In genomic region chr2:135869637-135870036, GRCm38 (mm10) we compare ENCODE assay signal across 21 mouse cellular contexts.
"Had no signal": no experiment of that assay in that cellular context is flagged by ENCODE, and none has a peak within 500 bp of the region (broad histone marks: within the 10 kb centered on the region; RNA-seq: fewer than 3 reads in every experiment).

No protein-coding gene starts in this region.

- H3K9ac ChIP-seq: liver, embryonic 13.5 days; liver, embryonic 15.5 days; liver, postnatal 0 days; lung, embryonic 14.5 days; midbrain, embryonic 12.5 days; neural tube, embryonic 13.5 days; neural tube, embryonic 15.5 days had no signal

- H3K9me3 ChIP-seq: liver, embryonic 13.5 days; liver, embryonic 15.5 days; midbrain, embryonic 12.5 days; neural tube, embryonic 13.5 days; neural tube, embryonic 15.5 days had no signal

- H3K4me1 ChIP-seq: liver, embryonic 13.5 days; liver, embryonic 15.5 days had no signal

- H3K4me3 ChIP-seq: liver, embryonic 13.5 days; liver, embryonic 15.5 days; midbrain, embryonic 12.5 days; myocyte; neural tube, embryonic 13.5 days; neural tube, embryonic 15.5 days had no signal

- H3K36me3 ChIP-seq: liver, embryonic 13.5 days; liver, embryonic 15.5 days; midbrain, embryonic 12.5 days; neural tube, embryonic 13.5 days; neural tube, embryonic 15.5 days had no signal

- DNase-seq: liver, embryonic 13.5 days; liver, postnatal 0 days; lung, embryonic 14.5 days; lung, postnatal 14 days; lung, postnatal 36 days; midbrain, embryonic 14.5 days; retina, postnatal 1 day; right cerebral cortex, adult 18-20 months; right cerebral cortex, postnatal 25 days; right cerebral cortex, postnatal 4 days; spleen, adult 18-20 months; thymus, adult 2 months; thymus, postnatal 14 days; thymus, postnatal 36 days had no signal

- H3K27ac ChIP-seq: liver, embryonic 13.5 days; liver, embryonic 15.5 days; macrophage; midbrain, embryonic 12.5 days; neural tube, embryonic 13.5 days; neural tube, embryonic 15.5 days had no signal

- H3K27me3 ChIP-seq: liver, embryonic 13.5 days; liver, embryonic 15.5 days; midbrain, embryonic 12.5 days; neural tube, embryonic 13.5 days; neural tube, embryonic 15.5 days had no signal

- ATAC-seq: liver, postnatal 0 days; midbrain, embryonic 16.5 days had no signal

- H3K4me2 ChIP-seq: liver, embryonic 13.5 days; liver, embryonic 15.5 days; lung, embryonic 14.5 days; midbrain, embryonic 12.5 days; neural tube, embryonic 13.5 days; neural tube, embryonic 15.5 days had no signal
